Mouse (Mus musculus): ENCODE data around the gene Tmem176a. TPM values are rescaled to one million over a fixed set of nuclear protein-coding genes. Genes with fewer than 3 reads are reported as not detected.
"Not testable (repeated sequence)": the region's sequence is repeated elsewhere in the genome, so short reads cannot be mapped to it uniquely, and the experiment has no call there.

Tmem176a gene
- total RNA-seq, 4 experiments from 2014 or later = 1.3 to 4.8 (median 2.7) TPM

DNA sequence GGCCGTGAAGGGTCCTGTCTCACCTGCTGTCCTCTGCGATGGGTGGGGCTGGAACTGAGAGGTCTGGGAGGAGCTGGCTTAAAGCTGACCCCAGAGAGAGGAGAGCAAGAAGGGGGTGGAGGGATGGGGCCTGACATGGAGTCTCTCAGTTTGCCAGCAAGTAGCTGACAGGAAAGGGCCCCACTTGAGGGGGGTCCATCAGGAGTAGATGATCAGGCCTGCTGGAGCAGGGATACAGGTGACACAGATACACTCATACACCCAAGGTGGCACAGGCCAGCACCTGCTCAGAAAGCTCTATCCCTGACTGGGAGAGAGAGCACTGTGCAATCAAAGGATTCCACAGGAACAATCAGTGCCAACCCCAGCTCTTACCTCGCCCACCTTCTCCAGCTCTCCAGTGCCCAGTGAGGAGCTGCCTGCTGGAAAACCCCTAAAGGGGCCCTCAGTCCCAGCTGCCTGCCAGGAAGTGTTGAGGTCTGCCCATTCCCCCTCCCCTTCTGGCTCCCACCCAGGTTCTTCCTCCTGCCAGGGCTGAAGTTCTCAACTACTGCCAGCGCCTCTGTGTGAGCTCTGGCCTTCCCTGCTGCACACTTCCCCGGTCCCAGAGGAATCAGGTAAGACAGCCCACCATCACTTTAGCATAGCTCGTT lies 380 bp downstream of the Tmem176a start, which contains the start of gene Tmem176b:
TSS of gene Tmem176b (minus strand) at position 524 of the 653 bp plus-strand sequence.
- peak; percentile 75 to 79 for DNase-seq (ENCODE audit: low spot score in 2 of 2)

DNA sequence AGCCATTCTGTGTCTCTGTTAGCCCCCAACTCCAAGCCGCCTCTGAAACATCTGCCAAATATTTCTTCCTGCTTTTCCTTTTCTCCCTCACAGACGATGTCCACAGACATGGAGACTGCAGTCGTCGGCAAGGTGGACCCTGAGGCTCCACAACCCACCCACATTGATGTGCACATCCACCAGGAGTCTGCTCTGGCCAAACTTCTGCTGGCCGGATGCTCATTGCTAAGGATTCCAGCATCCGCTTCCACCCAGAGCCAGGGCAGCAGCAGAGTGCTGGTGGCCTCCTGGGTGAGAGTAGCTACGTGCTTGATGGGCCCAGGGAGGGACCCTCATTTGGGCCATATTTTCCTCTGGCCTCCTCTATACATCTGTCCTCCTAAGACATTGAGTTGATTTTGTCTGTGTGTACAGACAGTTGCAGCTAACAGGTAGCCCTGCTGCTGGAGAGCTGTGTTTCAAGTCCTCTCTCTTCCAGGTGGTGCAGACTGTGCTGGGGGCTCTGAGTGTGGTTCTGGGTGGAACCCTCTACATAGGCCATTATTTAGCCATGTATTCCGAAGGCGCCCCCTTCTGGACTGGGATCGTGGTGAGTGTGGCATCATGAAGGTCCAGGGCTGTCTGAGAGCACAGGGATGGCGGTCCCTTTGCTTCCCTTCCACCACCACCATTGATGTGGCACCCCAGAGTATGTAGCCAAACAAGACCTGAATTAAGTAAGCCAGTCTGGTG lies 1.6 kb downstream of the Tmem176a start:
- no peak for DNase-seq (ENCODE audit: low spot score in 2 of 2)

DNA sequence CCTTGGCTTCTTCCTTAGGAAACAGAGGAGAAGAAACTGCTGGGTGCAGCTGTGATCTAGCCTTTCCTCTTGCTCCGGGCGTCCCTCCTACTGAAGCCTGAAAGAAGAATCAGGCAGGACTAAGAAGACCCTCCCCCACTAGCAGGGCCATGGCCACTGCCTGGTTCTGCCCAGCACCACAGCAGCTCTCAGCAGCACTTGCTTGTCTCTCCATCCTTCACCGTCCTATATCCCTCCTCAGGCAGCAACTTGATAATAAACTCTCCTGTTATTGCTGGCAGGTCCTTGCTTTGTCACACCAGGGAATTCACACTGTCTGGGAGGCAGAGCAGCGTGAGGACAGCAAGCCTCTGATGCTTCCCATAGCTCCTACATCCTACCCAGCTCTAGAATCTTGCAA lies 4.4 kb downstream of the Tmem176a start:
- no peak for DNase-seq (ENCODE audit: low spot score in 2 of 2)

DNA sequence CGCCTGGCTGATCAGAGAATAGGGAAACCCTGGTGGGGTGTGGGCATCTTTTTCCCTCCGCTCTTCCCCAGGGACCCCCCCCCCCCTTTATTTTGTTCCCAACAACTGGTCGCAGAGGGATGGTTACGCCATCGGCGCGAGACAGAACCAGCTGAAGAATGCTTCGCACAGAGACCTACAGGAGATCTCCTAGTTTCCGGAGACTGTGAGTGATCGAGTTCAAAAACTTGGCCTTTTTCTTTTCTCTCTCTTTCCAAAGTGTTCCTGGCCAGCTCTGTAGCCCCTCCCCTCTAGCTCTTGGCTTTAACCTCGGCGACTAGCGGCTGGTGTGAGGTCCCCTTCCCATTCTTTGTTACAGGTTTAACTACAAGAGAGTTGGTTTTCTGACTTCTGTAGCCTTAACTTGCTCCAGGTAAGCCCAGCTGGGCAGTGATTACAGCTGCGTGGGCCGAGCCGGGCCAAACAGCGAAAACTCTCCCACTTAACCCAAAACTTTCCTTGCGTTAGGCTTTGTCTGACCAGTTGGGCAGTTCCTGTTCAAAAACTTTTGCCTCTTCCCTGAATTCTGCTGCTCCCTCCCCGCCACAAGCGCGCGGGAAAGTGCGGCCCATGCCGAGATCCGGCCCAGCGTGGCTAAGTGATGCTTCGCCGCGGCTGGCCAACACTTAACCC lies 11.2 kb downstream of the Tmem176a start:
- peak in 1 of 2 experiments; percentile 9 for DNase-seq (ENCODE audit: low spot score in 2 of 2)

DNA sequence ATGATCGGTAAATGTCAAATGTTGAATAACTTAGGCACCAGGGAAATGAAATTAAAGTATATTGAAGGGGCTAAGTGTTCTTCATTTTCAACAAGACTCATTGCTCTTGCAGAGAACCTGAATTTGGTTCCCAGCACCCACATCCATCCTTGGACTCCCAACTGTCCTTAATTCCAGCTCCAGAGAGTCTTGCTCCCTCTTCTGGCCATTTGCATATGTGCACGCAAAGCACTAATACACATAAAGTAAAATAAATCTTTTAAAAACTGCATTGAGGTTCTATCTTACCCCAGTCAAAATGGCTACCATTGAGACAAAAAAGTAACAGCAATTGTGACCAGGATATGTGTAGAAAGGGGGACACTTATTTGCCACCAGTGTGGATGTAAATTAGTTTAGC lies 13.4 kb downstream of the Tmem176a start:
- no peak for DNase-seq (ENCODE audit: low spot score in 2 of 2)

DNA sequence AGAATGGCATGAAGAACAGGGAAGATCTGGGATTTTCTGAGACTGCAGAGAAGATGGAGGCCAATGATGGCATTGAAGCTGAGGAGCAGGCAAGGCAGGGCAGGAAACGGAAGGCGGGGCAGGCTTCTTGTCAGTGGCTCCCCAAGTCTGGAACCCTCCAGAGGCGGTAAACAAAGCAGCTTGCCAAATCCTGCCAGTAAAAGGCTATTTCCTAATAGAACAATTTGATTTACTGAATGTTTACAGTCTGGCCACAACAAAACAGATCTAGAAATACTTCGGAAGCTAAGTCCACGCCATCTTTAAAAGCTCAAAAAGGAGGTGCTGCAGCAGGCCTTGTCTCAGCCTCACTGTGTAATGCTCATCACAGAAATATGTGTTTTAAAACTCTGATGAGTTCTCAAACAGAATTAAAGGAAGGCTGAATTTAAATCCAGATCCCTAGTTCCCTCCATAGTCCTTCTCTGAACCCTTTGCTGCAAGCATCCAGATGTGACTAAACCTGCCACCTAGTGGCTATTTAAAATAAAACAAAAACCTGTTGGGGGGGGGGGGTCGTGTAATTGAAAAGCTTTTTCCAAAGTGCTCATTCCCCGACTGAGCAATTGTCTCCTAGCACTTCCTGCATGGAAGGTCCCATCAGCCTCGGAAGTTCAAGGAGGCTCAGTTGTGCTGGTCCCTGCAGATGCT lies 17.0 kb downstream of the Tmem176a start:
- DNase-seq (ENCODE audit: low spot score in 2 of 2) = no peak

DNA sequence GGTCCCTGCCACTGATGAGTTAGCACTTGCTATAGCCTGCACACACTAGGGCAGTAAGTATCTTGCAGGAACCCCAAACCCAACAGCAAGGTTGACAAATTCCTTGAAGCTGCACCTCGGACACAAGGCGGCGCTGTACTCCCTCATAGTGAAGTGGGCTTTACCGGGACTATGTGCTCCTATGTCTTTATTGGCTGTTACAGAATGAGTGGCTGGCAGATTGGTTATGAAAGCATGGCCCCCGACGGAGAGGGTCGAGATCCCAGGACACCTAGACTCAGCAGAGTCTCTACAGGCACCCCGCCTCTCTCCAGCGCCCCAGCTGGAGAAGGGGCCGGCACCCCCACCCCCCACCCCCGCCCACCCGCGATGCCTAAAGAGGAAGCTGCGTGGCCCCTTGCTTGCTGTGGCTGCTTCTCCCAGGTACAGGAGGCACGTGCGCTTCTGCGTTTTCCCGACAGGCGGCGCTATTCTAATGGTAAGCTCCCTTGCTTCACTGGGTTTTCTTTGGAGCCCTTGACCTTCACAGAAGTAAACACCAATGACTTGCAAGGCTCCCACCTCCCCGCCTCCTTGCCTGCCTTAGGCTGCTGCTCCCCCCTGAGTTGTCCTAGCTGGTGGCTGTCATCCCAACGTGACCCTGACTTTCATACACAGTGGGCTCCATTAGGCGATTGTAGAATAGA lies 19.6 kb downstream of the Tmem176a start:
- DNase-seq (ENCODE audit: low spot score in 2 of 2) = no peak

DNA sequence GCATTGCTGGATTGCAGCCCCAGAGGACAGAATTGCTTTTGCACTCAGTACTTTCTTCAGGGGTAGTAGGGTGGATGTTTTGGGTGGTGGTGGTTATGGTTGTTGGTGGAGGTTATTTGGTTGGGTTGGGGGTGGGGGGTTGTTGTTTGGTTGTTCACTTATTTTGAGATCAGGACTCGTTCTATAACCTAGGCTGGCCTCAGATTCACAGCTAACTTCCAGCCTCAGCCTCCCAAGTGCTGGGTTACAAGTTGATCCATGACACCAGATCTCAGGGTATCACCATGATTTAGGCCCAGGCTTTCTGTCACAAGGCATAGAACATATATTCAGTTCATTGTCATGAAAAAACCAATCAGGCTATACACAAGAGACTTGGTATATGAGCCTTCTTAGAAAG lies 20.1 kb downstream of the Tmem176a start:
- no peak for DNase-seq (ENCODE audit: low spot score in 2 of 2)

DNA sequence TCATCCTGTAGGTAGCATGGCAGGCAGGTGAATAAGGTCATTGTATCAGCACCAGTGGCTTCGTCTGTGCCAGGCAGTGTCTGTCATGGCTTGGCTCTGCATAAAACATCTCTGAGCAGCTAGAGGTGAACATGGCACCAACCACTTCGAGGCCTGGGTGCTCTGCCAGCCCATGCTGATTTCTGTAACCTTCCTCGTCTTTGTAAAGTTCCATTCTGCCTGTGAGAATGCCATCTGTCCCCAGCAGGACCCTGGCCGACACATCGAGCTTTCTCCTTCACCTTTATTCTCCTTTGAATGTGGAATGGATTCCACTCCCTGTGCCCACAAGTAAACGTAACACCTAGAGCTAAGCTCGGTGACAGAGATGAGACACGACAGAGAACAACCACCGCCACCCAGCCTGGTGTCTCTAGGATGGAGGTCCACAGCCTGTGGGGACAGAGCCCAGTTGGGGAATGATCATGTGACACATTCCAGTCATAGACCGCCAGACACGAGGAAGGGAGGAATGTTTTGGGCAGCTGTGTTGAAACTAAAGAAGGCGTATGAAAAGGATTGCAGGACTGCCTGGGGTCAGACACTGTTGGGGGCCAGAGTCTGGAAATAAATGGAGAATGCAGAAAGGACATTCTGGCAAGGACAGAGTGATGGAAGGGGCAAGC lies 21.0 kb downstream of the Tmem176a start:
- no peak for DNase-seq (ENCODE audit: low spot score in 2 of 2)

DNA sequence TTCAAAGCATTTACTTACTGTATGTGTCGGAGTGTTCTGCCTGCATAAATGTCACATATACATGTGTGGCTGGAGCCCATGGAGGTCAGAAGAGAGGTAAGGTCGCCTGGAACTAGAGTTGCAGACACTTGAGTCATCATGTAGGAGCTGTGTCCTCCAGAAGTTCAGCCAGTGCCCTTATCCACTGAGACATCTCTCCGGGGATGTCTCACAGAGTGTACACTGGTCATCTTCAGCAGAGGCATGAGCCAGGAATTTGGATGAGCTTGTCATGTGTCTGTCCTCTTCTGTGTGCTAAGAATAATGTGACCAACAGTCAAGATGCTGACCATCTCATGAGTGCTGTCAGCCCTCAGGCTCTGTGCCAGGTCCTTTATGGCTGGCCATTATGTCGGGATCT lies 22.1 kb downstream of the Tmem176a start:
- no peak for DNase-seq (ENCODE audit: low spot score in 2 of 2)

DNA sequence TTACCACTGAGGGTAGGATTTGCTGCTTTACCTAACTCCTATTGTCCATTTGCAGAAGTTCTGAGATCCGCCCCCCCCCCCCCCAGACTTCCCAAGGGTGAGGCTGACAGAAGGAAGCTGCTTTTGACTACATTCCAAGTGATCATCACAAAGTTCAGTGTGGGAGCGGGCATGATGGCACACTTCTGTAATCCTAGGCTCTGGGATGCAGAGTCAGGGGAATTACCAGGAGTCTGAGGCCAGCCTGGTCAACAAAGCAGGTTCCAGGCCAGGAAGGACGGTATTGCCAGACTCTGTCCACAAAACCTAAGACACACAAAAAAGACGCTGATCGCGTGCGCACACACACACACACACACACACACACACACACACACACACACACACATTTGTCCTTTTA lies 22.8 kb downstream of the Tmem176a start:
- DNase-seq (ENCODE audit: low spot score in 2 of 2) = no peak

DNA sequence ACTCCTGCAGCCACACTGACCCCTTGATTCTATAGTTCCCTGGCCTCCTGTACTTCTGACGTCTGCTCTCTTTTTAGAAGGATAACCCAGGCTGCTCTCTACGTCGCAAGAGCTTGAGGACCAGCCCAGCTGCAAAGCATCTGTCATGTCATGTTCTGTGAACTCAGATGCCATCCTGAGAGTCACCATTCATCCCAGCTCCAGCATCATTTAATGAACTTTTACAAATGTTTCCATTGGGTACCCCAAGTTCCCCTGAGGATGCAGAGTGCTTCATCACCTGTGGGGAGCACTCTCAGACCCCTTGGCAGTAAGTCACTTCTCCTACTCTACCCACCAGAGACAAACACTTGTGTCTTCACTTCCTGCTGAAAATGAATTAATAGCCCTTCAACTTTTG lies 23.5 kb downstream of the Tmem176a start:
- DNase-seq (ENCODE audit: low spot score in 2 of 2) = no peak

DNA sequence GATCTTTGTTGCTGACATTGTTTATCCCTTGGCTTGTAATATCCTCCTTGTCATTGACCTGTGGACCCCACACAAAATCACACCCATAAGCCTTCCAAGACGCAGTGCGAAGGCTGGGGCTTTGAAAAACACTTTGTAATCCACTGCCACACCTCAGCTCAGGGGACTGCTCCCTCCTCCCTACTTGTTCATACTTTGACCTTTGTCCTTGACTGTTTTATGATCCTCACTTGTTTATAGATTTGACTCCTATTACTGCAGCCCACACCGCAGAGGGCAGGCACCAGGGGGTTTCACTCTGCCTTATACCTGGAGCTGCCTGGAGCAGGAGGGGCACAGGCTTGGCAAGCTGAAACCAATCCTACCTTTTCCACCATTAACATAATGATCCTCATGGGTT lies 24.0 kb downstream of the Tmem176a start:
- no peak for DNase-seq (ENCODE audit: low spot score in 2 of 2)

DNA sequence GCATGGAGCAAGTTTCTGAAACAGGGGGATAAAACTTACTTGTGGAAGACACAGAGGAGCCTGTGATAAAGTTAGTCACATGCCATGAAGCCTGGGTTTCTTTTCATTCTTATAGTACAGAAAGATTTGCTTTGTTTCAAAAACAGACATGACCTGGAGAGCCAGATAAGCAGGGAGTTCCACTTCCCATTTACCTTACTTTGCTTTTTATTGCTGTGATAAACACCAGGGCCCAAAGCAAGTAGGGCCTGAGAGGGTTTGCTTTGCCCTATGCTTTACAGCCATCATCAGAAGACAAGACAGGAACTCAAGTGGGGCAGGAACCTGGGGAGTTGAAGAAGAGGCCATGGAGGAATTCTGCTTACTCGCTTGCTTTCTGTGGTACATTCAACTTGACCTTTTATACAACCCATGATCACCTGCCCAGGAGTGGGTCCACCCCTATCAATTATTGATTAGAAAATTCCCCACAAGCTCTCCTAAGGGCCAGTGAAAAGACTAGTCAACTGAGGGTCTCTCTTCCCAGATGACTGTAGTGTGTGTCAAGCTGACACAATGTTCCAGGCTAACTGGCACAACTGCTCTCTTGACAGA lies 24.5 kb downstream of the Tmem176a start:
- DNase-seq (ENCODE audit: low spot score in 2 of 2) = no peak

DNA sequence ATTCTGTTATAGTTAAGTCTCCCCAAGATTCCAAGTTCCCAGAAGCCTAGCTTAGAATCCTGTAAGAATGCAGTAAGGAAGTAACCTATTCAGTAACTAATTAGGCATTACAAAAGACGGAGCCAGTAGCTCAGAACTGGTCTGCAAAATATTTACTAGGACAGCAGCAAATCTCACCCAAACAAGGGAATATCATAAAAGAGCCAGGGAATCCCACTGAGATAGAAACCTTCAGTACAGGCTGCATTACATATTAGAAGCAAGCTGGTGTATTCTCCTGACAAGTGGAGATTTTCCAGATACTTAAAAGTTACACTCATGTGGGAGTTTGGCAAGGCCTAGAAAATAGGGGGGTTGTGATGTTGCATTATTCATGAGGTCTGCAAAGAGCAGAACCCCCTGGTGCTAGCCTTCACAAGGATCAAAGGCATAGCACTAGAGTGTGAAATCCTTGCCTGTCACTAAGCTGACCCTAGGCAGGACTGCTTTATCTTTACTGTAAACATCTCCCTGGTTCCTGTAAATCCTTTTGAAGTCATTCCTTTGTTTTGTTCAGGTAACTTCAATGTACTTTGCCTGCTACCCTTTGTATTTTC lies 25.7 kb downstream of the Tmem176a start:
- not testable (repeated sequence) for DNase-seq (ENCODE audit: low spot score in 2 of 2)

DNA sequence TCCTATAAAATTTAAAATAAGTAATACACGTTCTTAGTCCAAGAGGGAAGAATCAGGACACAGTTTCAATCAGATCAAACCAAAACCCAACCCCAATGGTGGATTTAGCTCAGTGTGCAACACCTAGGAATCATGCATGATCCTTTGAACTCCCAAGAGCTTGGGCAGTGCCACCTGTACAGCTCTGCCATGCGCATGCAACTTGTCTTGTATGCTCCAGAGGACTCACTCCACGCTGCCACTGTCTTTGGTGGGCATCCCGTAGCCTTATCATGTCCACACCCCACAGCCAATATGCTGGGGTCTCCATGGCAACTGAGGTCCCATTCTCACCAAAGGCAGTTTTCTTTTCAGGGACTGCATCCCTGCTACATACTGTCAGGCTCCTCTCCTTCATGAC lies 26.4 kb downstream of the Tmem176a start:
- no peak for DNase-seq (ENCODE audit: low spot score in 2 of 2)

DNA sequence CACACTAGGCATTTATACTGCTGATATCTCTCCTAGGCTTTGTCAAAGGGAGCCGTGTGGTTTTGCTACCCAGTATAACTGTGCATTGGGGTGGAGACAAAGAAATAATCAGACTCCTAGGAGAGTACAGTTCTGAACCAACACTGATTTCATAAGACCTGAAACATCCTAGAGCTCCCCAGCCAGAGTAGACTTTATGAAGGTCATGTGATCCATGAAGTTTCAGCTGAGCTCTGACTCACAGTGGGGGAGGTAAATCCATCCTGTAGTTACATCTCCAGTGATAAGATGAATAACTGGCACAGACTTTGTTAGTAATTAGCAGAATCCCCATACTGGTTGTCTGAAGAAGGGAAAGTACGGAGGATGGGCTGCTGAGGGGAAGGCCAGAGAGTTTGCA lies 29.1 kb downstream of the Tmem176a start:
- DNase-seq (ENCODE audit: low spot score in 2 of 2) = no peak

DNA sequence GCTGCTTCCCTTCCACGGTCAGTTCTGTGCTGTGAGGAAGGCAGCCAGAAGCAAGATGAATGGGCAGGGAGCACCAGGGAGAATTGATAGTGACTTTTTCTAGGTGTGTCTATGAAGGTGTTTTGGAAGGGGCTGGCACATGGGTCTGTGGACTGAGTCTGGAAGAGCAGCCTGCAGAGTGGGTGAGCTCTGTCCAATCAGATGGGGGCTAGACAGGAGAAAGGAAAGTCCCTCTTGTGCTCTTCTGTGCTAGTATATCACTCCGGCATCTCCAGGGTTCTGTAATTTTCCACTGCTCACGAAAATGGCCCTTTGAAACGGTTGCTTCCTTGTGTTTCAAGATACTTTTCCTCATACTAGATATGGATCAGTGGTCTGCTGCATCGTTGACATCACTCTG lies 31.9 kb downstream of the Tmem176a start, which contains the start of gene Aoc1:
TSS of gene Aoc1 (plus strand) at position 301 of the 400 bp plus-strand sequence.
- no peak for DNase-seq (ENCODE audit: low spot score in 2 of 2)

DNA sequence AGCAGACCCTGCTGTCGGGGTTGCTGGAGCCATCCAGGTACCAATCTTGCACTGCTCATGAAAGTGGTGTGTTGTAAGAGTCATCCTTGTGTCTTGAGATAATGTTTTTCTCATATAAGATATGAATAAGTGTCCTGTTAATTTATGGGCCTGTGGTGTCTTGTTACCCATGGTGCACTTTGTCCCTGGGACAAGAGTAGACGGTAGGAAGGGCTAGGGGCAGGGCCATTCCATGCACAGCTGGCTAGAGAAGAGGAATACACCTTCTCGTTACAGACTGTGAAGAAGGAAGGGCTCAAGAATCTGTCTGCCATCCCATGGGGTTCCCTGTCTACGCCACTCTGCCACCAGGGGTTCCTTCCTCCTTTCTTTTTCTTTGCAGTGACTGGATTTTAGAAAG lies 33.9 kb downstream of the Tmem176a start:
- no peak for DNase-seq (ENCODE audit: low spot score in 2 of 2)

DNA sequence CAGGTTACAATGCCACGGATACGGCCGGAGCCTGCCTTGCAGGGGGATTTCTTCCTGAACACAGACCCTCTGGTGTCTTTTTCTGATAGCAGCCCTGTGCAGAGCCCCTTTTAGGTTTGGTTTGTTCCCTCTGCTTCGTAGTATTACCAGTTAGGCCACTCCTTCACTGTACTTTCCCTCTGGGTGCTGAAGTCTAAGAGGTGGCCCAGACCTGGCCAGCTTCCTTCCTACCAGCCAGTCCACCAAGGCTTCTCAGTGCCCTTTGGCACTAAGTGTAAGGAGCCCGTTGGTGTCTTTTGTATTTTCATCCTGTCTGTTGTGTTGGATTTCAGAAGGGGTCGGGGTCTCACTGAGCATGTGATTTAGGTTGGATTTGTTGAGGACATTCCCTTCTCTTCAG lies 34.8 kb downstream of the Tmem176a start:
- no peak for DNase-seq (ENCODE audit: low spot score in 2 of 2)
